Mouse (Mus musculus) left cerebral cortex, postnatal 4 days (tissue): ENCODE data around the gene Atp1b2. TPM values are rescaled to one million over a fixed set of nuclear protein-coding genes. Genes with fewer than 3 reads are reported as not detected.
A peak's percentile ranks its signal among the peaks of the same experiment; 100 is the strongest.

Experiments used
- DNase-seq: peaks from one replicate; pipeline ENCODE4 v3.0.0-alpha.2; 2022
- intact Hi-C: fragments of 180-260 bp; cut with DNase I; formaldehyde crosslinking; loops from one replicate; pipeline ENCODE4 v1.15.1; 2025
- total RNA-seq, 2 experiments: library from RNA; stranded (reverse); gene quantifications; 2 replicates each; pipeline ENCODE4 v1.2.3; 2021

Gene Atp1b2
- total RNA-seq, 2 experiments from 2014 or later, result 166 to 200 TPM

- intact Hi-C loops, result no loop called here
- DNase-seq, result peak; percentile 97
Observed at GRCm38 (mm10) chr11:69581147-69581688, 24.5 kb downstream of the Atp1b2 start.

GRCm38 (mm10) chr11:69580572-69581146 lies 25.1 kb downstream of the Atp1b2 start:
- DNase-seq, result no peak
- intact Hi-C loops, result no loop called here

GRCm38 (mm10) chr11:69580091-69580514 lies 25.6 kb downstream of the Atp1b2 start, which contains the start of the genes Wrap53 and Trp53:
TSS of gene Wrap53 (minus strand) at chr11:69580255.
TSS of gene Trp53 (plus strand) at chr11:69580359.
- intact Hi-C loops, result no loop called here
- peak; percentile 93 for DNase-seq

- intact Hi-C loops, result no loop called here
Observed at GRCm38 (mm10) chr11:69579128-69580017, 26.4 kb downstream of the Atp1b2 start.

GRCm38 (mm10) chr11:69578301-69578700 lies 27.4 kb downstream of the Atp1b2 start:
- DNase-seq, result no peak
- intact Hi-C loops, result no loop called here

More at GRCm38 (mm10) chr11:69579128-69580017, 26.4 kb downstream of the Atp1b2 start:
- peak; percentile 96 for DNase-seq

- intact Hi-C loops, result no loop called here
- DNase-seq, result no peak
Observed at GRCm38 (mm10) chr11:69576307-69576706, 29.4 kb downstream of the Atp1b2 start.

GRCm38 (mm10) chr11:69575220-69575619 lies 30.5 kb downstream of the Atp1b2 start:
- intact Hi-C loops, result no loop called here

GRCm38 (mm10) chr11:69565131-69565530 lies 40.6 kb downstream of the Atp1b2 start:
- intact Hi-C loops, result no loop called here
- no peak for DNase-seq

More at GRCm38 (mm10) chr11:69575220-69575619, 30.5 kb downstream of the Atp1b2 start:
- DNase-seq, result no peak

GRCm38 (mm10) chr11:69564391-69564790 lies 41.4 kb downstream of the Atp1b2 start:
- intact Hi-C loops, result no loop called here
- DNase-seq, result no peak

GRCm38 (mm10) chr11:69563373-69563772 lies 42.4 kb downstream of the Atp1b2 start:
- no peak for DNase-seq
- intact Hi-C loops, result no loop called here

GRCm38 (mm10) chr11:69560896-69561854 lies 44.6 kb downstream of the Atp1b2 start:
- DNase-seq, result no peak
- intact Hi-C loops, result no loop called here

GRCm38 (mm10) chr11:69559851-69560765 lies 45.6 kb downstream of the Atp1b2 start, which contains the start of gene Efnb3:
TSS of gene Efnb3 (minus strand) at chr11:69560205.
- intact Hi-C loops, result no loop called here
- peak; percentile 68 for DNase-seq

- DNase-seq, result no peak
- intact Hi-C loops, result no loop called here
Observed at GRCm38 (mm10) chr11:69559183-69559582, 46.6 kb downstream of the Atp1b2 start.

GRCm38 (mm10) chr11:69558756-69559155 lies 47.0 kb downstream of the Atp1b2 start:
- intact Hi-C loops, result no loop called here
- DNase-seq, result no peak

- DNase-seq, result peak; percentile 82
- intact Hi-C loops, result no loop called here
Observed at GRCm38 (mm10) chr11:69557381-69557958, 48.3 kb downstream of the Atp1b2 start.

GRCm38 (mm10) chr11:69554539-69555140 lies 51.1 kb downstream of the Atp1b2 start:
- intact Hi-C loops, result no loop called here
- no peak for DNase-seq

GRCm38 (mm10) chr11:69553341-69553721 lies 52.4 kb downstream of the Atp1b2 start:
- intact Hi-C loops, result no loop called here
- DNase-seq, result no peak

- DNase-seq, result peak; percentile 87
- intact Hi-C loops, result no loop called here
Observed at GRCm38 (mm10) chr11:69552622-69553340, 53.0 kb downstream of the Atp1b2 start.
